Mouse (Mus musculus) heart, embryonic 14.5 days (tissue): ENCODE measurements around the gene Prkacb. TPM values are rescaled to one million over a fixed set of nuclear protein-coding genes. Genes with fewer than 3 reads are reported as not detected.

Experiments
- ATAC-seq: fragments of 200-750 bp; cut with Nextera tagmentation; 2 replicates; pipeline ENCODE4 v1.8.0; 2017; ENCODE audit warnings: low read depth, moderate TSS enrichment; ENCODE audit not compliant: insufficient number of reproducible peaks, insufficient read depth, low FRiP score
- H3K27ac ChIP-seq, 2 experiments: fragments of 200-500 bp in 1 of 2; fragments of 300-500 bp in 1 of 2; sonication (generic) in 1 of 2; replicated peaks in 1 of 2; 2 replicates each; pipeline ENCODE4 v1.5.1; 2012 to 2014; ENCODE audit warnings: low read depth in 2 of 2, low read length in 2 of 2, control low read depth in 1 of 2, mild to moderate bottlenecking in 1 of 2, mixed read lengths in 1 of 2; ENCODE audit not compliant: control insufficient read depth in 1 of 2, insufficient read depth in 1 of 2
- H3K27me3 ChIP-seq: fragments of 300-500 bp; sonication (generic); 2 replicates; pipeline ENCODE4 v1.6.1; 2014; ENCODE audit warnings: mild to moderate bottlenecking, low read length, control low read depth; ENCODE audit not compliant: control insufficient read depth, insufficient read depth
- H3K36me3 ChIP-seq: fragments of 300-500 bp; sonication (generic); 2 replicates; pipeline ENCODE4 v1.6.1; 2014; ENCODE audit warnings: mild to moderate bottlenecking, control low read depth, low read length, mixed read lengths; ENCODE audit not compliant: control insufficient read depth, insufficient read depth
- H3K4me1 ChIP-seq, 2 experiments: fragments of 200-500 bp in 1 of 2; fragments of 300-500 bp in 1 of 2; sonication (generic) in 1 of 2; 2 replicates each; pipeline ENCODE4 v1.6.1; 2012 to 2014; ENCODE audit warnings: low read length in 2 of 2, control low read depth in 1 of 2, mixed read lengths in 1 of 2; ENCODE audit not compliant: control insufficient read depth in 2 of 2, insufficient read depth in 2 of 2
- H3K4me2 ChIP-seq: fragments of 300-500 bp; sonication (generic); 2 replicates; pipeline ENCODE4 v1.6.1; 2014; ENCODE audit warnings: mild to moderate bottlenecking, low read length
- H3K4me3 ChIP-seq, 2 experiments: fragments of 200-500 bp in 1 of 2; fragments of 300-500 bp in 1 of 2; sonication (generic) in 1 of 2; 2 replicates each; pipeline ENCODE4 v1.5.1; 2012 to 2014; ENCODE audit warnings: low read length in 2 of 2, mild to moderate bottlenecking in 2 of 2, control low read depth in 1 of 2, low read depth in 1 of 2, moderate library complexity in 1 of 2; ENCODE audit not compliant: control insufficient read depth in 1 of 2, insufficient read depth in 1 of 2
- H3K9ac ChIP-seq: fragments of 300-500 bp; sonication (generic); 2 replicates; pipeline ENCODE4 v1.6.1; 2014; ENCODE audit warnings: mild to moderate bottlenecking, low read length
- H3K9me3 ChIP-seq: fragments of 300-500 bp; sonication (generic); 2 replicates; pipeline ENCODE4 v1.6.1; 2016; ENCODE audit warnings: low read length, control low read depth; ENCODE audit not compliant: control insufficient read depth
- WGBS: fragments of 180-500 bp; shearing (Covaris S2); extraction: QIAGEN DNeasy Blood & Tissue Kit; methylation state at CpG from one replicate; pipeline ENCODE4 v1.1.7; 2014; 5-methylcytosine and 5-hydroxymethylcytosine counted together
- polyA plus RNA-seq: library from polyadenylated mRNA; unstranded; fragments of >200 nt; fragmentation: Nextera tagmentation; extraction: Ambion mirVana; gene quantifications from 2 replicates; pipeline ENCODE4 v1.2.1, GENCODE M21; 2014

Gene Prkacb
- polyA plus RNA-seq, 1 experiment from 2014 or later, result 59.0 TPM

GRCm38 (mm10) chr3:146682140-146682651 lies 130.6 kb downstream of the Prkacb start:
- H3K36me3 ChIP-seq, result no peaks in the 10 kb centered on the region
- peak overlapping the region; percentile 27 to 34 for H3K4me3 ChIP-seq
- no peaks in the 10 kb centered on the region for H3K27me3 ChIP-seq
- H3K4me1 ChIP-seq, result peaks cover 10 to 24% of the 10 kb centered on the region in 2 experiments
- ATAC-seq, result no peak
- peak overlapping the region; percentile 71 for H3K9ac ChIP-seq
- no peaks in the 10 kb centered on the region for H3K9me3 ChIP-seq
- H3K27ac ChIP-seq, result peak overlapping the region; percentile 86 to 93
- peak overlapping the region; percentile 69 for H3K4me2 ChIP-seq
- 36% methylated on average over 13 of the region's 13 CpGs for WGBS

GRCm38 (mm10) chr3:146681696-146682095 lies 131.1 kb downstream of the Prkacb start:
- 55% methylated on average over 8 of the region's 8 CpGs for WGBS
- H3K4me3 ChIP-seq, result no peak overlapping the region; a peak in 1 of 4 replicates
- 0 out of 2 replicates have a peak overlapping the region, but pooled peaks have one; percentile 71 for H3K9ac ChIP-seq
- no peaks in the 10 kb centered on the region for H3K27me3 ChIP-seq
- ATAC-seq, result no peak
- peaks cover 10 to 20% of the 10 kb centered on the region in 2 experiments; a peak in 3 of 4 replicates for H3K4me1 ChIP-seq
- no peaks in the 10 kb centered on the region for H3K9me3 ChIP-seq
- no peaks in the 10 kb centered on the region for H3K36me3 ChIP-seq
- peak overlapping the region; percentile 69 for H3K4me2 ChIP-seq
- H3K27ac ChIP-seq, result peak overlapping the region in 1 of 2 experiments; percentile 86; a peak in 2 of 4 replicates

DNA sequence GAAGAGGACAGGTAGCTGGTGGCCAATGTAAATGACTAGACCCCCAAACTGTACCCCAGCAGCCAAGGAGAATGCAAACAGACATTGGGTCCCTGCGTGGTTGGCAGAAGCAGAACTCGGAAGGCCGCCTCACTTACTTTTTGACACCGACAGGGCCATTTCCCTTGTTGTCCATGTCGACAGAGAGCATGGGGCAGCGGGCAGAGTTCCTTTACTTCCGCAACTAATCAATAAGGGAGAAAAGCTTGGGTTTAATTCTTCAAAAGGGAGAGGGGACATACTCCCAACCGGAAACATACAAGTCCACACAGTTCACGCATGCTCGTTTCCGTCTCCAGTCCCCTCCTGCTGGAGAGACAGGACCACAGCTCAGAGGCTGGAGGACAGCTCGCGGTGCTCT lies 132.2 kb downstream of the Prkacb start:
- Histone ChIP-seq H3K9ac (no peak overlapping the region), H3K9me3 (no peaks in the 10 kb centered on the region), H3K27ac (no peak overlapping the region), H3K36me3 (no peaks in the 10 kb centered on the region), H3K4me3 (no peak overlapping the region), H3K4me1 (peaks cover 10 to 20% of the 10 kb centered on the region in 2 experiments; a peak in 3 of 4 replicates), H3K4me2 (no peak overlapping the region), H3K27me3 (no peaks in the 10 kb centered on the region)
- no peak for ATAC-seq
- 90% methylated on average over 13 of the region's 13 CpGs for WGBS

DNA sequence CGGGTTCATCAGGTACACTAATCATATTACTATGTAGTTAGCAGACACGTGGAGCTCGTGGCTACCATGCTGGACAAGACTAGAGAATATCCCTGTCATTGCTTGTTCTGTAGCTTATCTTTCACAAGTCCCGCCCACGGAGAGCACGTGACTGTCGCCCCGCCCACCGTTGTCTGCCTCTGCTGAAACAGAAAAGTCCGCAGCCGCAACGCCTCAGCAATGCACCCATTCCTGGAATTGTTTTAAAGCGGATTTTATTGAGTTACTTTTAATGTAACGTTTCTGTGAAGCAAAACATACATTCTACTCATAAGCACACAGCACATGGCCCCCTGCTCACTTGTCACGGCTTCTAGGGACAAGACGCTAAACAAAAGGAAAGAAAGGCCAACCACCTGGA lies 133.1 kb downstream of the Prkacb start:
- WGBS, result 92% methylated on average over 16 of the region's 16 CpGs
- H3K4me3 ChIP-seq, result no peak overlapping the region
- H3K4me1 ChIP-seq, result peaks cover 8 to 17% of the 10 kb centered on the region in 2 experiments; a peak in 3 of 4 replicates
- no peak overlapping the region for H3K27ac ChIP-seq
- ATAC-seq, result no peak
- no peaks in the 10 kb centered on the region for H3K36me3 ChIP-seq
- H3K9me3 ChIP-seq, result no peaks in the 10 kb centered on the region
- no peaks in the 10 kb centered on the region for H3K27me3 ChIP-seq
- no peak overlapping the region for H3K4me2 ChIP-seq
- H3K9ac ChIP-seq, result no peak overlapping the region

Other genes with a start within 250 kb of the Prkacb start
- gene Uox, start 242.6 kb downstream of the Prkacb start, polyA plus RNA-seq, result not detected in 2 replicates
- not detected in 2 replicates for gene Dnase2b, start 197.4 kb downstream of the Prkacb start, polyA plus RNA-seq
- gene 4930503B20Rik, start 161.7 kb downstream of the Prkacb start, polyA plus RNA-seq, result 0.13 TPM in 1 of 2 replicates, not detected in the other
- gene Samd13, start 127.4 kb downstream of the Prkacb start, polyA plus RNA-seq, result 1.8 and 3.1 TPM in 2 replicates
- gene Ttll7, start 39.4 kb upstream of the Prkacb start, polyA plus RNA-seq, result 2.2 and 2.7 TPM in 2 replicates